Mouse (Mus musculus): ENCODE results near the gene Ccdc150. TPM values are rescaled to one million over a fixed set of nuclear protein-coding genes. Genes with fewer than 3 reads are reported as not detected.
A peak's percentile ranks its signal among the peaks of the same experiment; 100 is the strongest.

Ccdc150 gene
- polyA plus RNA-seq (2015; fragmentation: Nextera tagmentation; extraction: Ambion mirVana) = 0.18 TPM in 1 of 2 replicates, not detected in the other

- WGBS = 16% methylated on average over 33 of the region's 33 CpGs
- Histone ChIP-seq H3K27ac (replicated peaks) (no peak within 1 kb of the TSS; the same call in 1 of the 2 replicates), H3K4me2 (replicated peaks) (peak within 1 kb of the TSS; percentile 71)
Observed at GRCm38 (mm10) chr1:54250158-54250866, at the start of gene Ccdc150. Gene Ccdc150, plus strand, starts transcription at chr1:54250683.

GRCm38 (mm10) chr1:54220273-54220672, 30.2 kb upstream of the Ccdc150 start:
- no peak overlapping the region for H3K27ac ChIP-seq (replicated peaks)

More at GRCm38 (mm10) chr1:54250158-54250866, at the start of gene Ccdc150:
- H3K4me1 ChIP-seq = peaks cover 5% of the 10 kb centered on the region
- H3K4me3 ChIP-seq = peak within 1 kb of the TSS; percentile 52
- peak; percentile 100 for ATAC-seq (replicated peaks)
- no peaks in the 10 kb centered on the region for H3K27me3 ChIP-seq
- H3K36me3 ChIP-seq = no peaks in the 10 kb centered on the region
- H3K9me3 ChIP-seq = no peaks in the 10 kb centered on the region
- H3K9ac ChIP-seq (replicated peaks) = peak within 1 kb of the TSS; percentile 45

GRCm38 (mm10) chr1:54242722-54243121, 7.8 kb upstream of the Ccdc150 start:
- H3K4me3 ChIP-seq = no peak overlapping the region
- H3K27ac ChIP-seq (replicated peaks) = no peak overlapping the region
- H3K36me3 ChIP-seq = no peaks in the 10 kb centered on the region
- 94% methylated on average over 4 of the region's 4 CpGs for WGBS
- H3K9me3 ChIP-seq = no peaks in the 10 kb centered on the region
- H3K4me1 ChIP-seq = no peaks in the 10 kb centered on the region
- H3K4me2 ChIP-seq (replicated peaks) = no peak overlapping the region
- no peak for ATAC-seq (replicated peaks)
- H3K9ac ChIP-seq (replicated peaks) = no peak overlapping the region
- H3K27me3 ChIP-seq = no peaks in the 10 kb centered on the region

More at GRCm38 (mm10) chr1:54220273-54220672, 30.2 kb upstream of the Ccdc150 start:
- no peaks in the 10 kb centered on the region for H3K36me3 ChIP-seq
- no peaks in the 10 kb centered on the region for H3K4me1 ChIP-seq
- H3K4me2 ChIP-seq (replicated peaks) = no peak overlapping the region
- H3K4me3 ChIP-seq = no peak overlapping the region
- no peak for ATAC-seq (replicated peaks)
- H3K9ac ChIP-seq (replicated peaks) = no peak overlapping the region
- WGBS = 98% methylated on average over 3 of the region's 3 CpGs
- no peaks in the 10 kb centered on the region for H3K27me3 ChIP-seq
- H3K9me3 ChIP-seq = no peaks in the 10 kb centered on the region

GRCm38 (mm10) chr1:54275552-54275951, 25.1 kb downstream of the Ccdc150 start:
- no peak for ATAC-seq (replicated peaks)
- WGBS = 47% methylated on average over 3 of the region's 3 CpGs
- Histone ChIP-seq H3K27ac (replicated peaks) (no peak overlapping the region), H3K9ac (replicated peaks) (no peak overlapping the region), H3K4me2 (replicated peaks) (no peak overlapping the region), H3K9me3 (no peaks in the 10 kb centered on the region), H3K27me3 (no peaks in the 10 kb centered on the region), H3K4me3 (no peak overlapping the region), H3K36me3 (no peaks in the 10 kb centered on the region), H3K4me1 (no peaks in the 10 kb centered on the region)

- no peak for ATAC-seq (replicated peaks)
- Histone ChIP-seq H3K27me3 (no peaks in the 10 kb centered on the region), H3K36me3 (no peaks in the 10 kb centered on the region), H3K9ac (replicated peaks) (no peak overlapping the region), H3K4me2 (replicated peaks) (no peak overlapping the region), H3K4me1 (no peaks in the 10 kb centered on the region), H3K4me3 (no peak overlapping the region), H3K9me3 (no peaks in the 10 kb centered on the region), H3K27ac (replicated peaks) (no peak overlapping the region)
- 91% methylated on average over 1 of the region's 1 CpGs for WGBS
Observed at GRCm38 (mm10) chr1:54279628-54280027, 29.1 kb downstream of the Ccdc150 start.

GRCm38 (mm10) chr1:54280651-54281050, 30.2 kb downstream of the Ccdc150 start:
- H3K9ac ChIP-seq (replicated peaks) = no peak overlapping the region
- no peaks in the 10 kb centered on the region for H3K9me3 ChIP-seq
- no peaks in the 10 kb centered on the region for H3K27me3 ChIP-seq
- H3K36me3 ChIP-seq = no peaks in the 10 kb centered on the region
- WGBS = 85% methylated on average over 3 of the region's 3 CpGs
- no peak overlapping the region for H3K27ac ChIP-seq (replicated peaks)
- no peak overlapping the region for H3K4me3 ChIP-seq
- no peak for ATAC-seq (replicated peaks)
- no peak overlapping the region for H3K4me2 ChIP-seq (replicated peaks)
- no peaks in the 10 kb centered on the region for H3K4me1 ChIP-seq

- Histone ChIP-seq H3K27me3 (no peaks in the 10 kb centered on the region), H3K9ac (replicated peaks) (no peak overlapping the region), H3K9me3 (no peaks in the 10 kb centered on the region), H3K36me3 (no peaks in the 10 kb centered on the region), H3K4me2 (replicated peaks) (no peak overlapping the region), H3K4me3 (no peak overlapping the region), H3K4me1 (no peaks in the 10 kb centered on the region), H3K27ac (replicated peaks) (no peak overlapping the region)
- 56% methylated on average over 2 of the region's 2 CpGs for WGBS
- no peak for ATAC-seq (replicated peaks)
Observed at GRCm38 (mm10) chr1:54306404-54306803, 55.9 kb downstream of the Ccdc150 start.

GRCm38 (mm10) chr1:54326647-54327046, 76.2 kb downstream of the Ccdc150 start:
- no peaks in the 10 kb centered on the region for H3K4me1 ChIP-seq
- no peak overlapping the region for H3K9ac ChIP-seq (replicated peaks)
- 95% methylated on average over 2 of the region's 2 CpGs for WGBS
- no peaks in the 10 kb centered on the region for H3K9me3 ChIP-seq
- no peaks in the 10 kb centered on the region for H3K27me3 ChIP-seq
- no peak for ATAC-seq (replicated peaks)
- H3K36me3 ChIP-seq = no peaks in the 10 kb centered on the region
- H3K4me3 ChIP-seq = no peak overlapping the region
- no peak overlapping the region for H3K27ac ChIP-seq (replicated peaks)
- no peak overlapping the region for H3K4me2 ChIP-seq (replicated peaks)

GRCm38 (mm10) chr1:54327876-54328545, 77.5 kb downstream of the Ccdc150 start:
- ATAC-seq (replicated peaks) = no peak

GRCm38 (mm10) chr1:54332988-54333387, 82.5 kb downstream of the Ccdc150 start:
- H3K9ac ChIP-seq (replicated peaks) = no peak overlapping the region
- H3K4me3 ChIP-seq = no peak overlapping the region
- ATAC-seq (replicated peaks) = no peak
- H3K36me3 ChIP-seq = no peaks in the 10 kb centered on the region
- no peaks in the 10 kb centered on the region for H3K4me1 ChIP-seq
- H3K4me2 ChIP-seq (replicated peaks) = no peak overlapping the region
- no peaks in the 10 kb centered on the region for H3K27me3 ChIP-seq
- H3K9me3 ChIP-seq = no peaks in the 10 kb centered on the region
- 61% methylated on average over 4 of the region's 4 CpGs for WGBS
- H3K27ac ChIP-seq (replicated peaks) = no peak overlapping the region

More at GRCm38 (mm10) chr1:54327876-54328545, 77.5 kb downstream of the Ccdc150 start:
- H3K4me3 ChIP-seq = no peak overlapping the region
- no peak overlapping the region for H3K27ac ChIP-seq (replicated peaks)
- no peaks in the 10 kb centered on the region for H3K27me3 ChIP-seq
- H3K9ac ChIP-seq (replicated peaks) = no peak overlapping the region
- WGBS = 90% methylated on average over 6 of the region's 6 CpGs
- no peaks in the 10 kb centered on the region for H3K4me1 ChIP-seq
- H3K36me3 ChIP-seq = no peaks in the 10 kb centered on the region
- no peaks in the 10 kb centered on the region for H3K9me3 ChIP-seq
- no peak overlapping the region for H3K4me2 ChIP-seq (replicated peaks)

GRCm38 (mm10) chr1:54354786-54355185, 104.3 kb downstream of the Ccdc150 start:
- Histone ChIP-seq H3K9me3 (no peaks in the 10 kb centered on the region), H3K27me3 (no peaks in the 10 kb centered on the region), H3K4me3 (no peak overlapping the region), H3K9ac (replicated peaks) (no peak overlapping the region), H3K4me2 (replicated peaks) (no peak overlapping the region), H3K4me1 (no peaks in the 10 kb centered on the region), H3K36me3 (no peaks in the 10 kb centered on the region), H3K27ac (replicated peaks) (no peak overlapping the region)
- 92% methylated on average over 4 of the region's 4 CpGs for WGBS
- no peak for ATAC-seq (replicated peaks)

GRCm38 (mm10) chr1:54355485-54355884, 105.0 kb downstream of the Ccdc150 start:
- H3K9me3 ChIP-seq = no peaks in the 10 kb centered on the region
- H3K9ac ChIP-seq (replicated peaks) = no peak overlapping the region
- 73% methylated on average over 5 of the region's 5 CpGs for WGBS
- H3K27ac ChIP-seq (replicated peaks) = no peak overlapping the region
- H3K4me2 ChIP-seq (replicated peaks) = no peak overlapping the region
- H3K27me3 ChIP-seq = no peaks in the 10 kb centered on the region
- no peaks in the 10 kb centered on the region for H3K4me1 ChIP-seq
- no peaks in the 10 kb centered on the region for H3K36me3 ChIP-seq
- no peak overlapping the region for H3K4me3 ChIP-seq
- no peak for ATAC-seq (replicated peaks)
